Mouse (Mus musculus) adrenal gland, postnatal 36 days (tissue): ENCODE measurements around the gene Myrip. TPM values are rescaled to one million over a fixed set of nuclear protein-coding genes. Genes with fewer than 3 reads are reported as not detected.
A peak's percentile ranks its signal among the peaks of the same experiment; 100 is the strongest.

Experiments used
- DNase-seq, 2 experiments: peaks; one replicate each; pipeline ENCODE4 v3.0.0; 2021; ENCODE audit warnings: mixed read lengths in 1 of 2
- total RNA-seq, 2 experiments: library from RNA; stranded (reverse); gene quantifications; 2 replicates each; pipeline ENCODE4 v1.2.3; 2021

Gene Myrip
- total RNA-seq, 2 experiments from 2014 or later: 5.8 to 5.9 TPM

DNA sequence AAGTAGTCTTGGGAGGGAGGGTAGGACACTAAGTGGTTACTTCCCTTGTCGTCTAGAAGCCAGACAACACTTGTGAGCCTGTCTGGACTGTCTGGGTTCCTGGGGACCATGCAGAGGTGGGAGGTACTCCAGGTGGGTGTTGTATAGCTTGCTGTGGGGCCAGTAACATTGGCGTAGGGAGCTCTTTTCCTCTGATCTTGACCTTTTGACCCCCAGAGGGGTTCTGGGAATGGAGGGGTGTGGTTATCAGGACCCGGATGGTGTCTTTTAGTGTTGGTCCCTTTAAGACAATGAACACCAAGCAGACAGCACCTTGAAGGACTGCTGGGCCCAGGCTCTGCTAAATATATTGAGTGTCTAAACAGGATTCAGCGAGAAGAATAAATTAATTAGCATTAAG is 36.9 kb downstream of the Myrip start:
- DNase-seq: no peak

DNA sequence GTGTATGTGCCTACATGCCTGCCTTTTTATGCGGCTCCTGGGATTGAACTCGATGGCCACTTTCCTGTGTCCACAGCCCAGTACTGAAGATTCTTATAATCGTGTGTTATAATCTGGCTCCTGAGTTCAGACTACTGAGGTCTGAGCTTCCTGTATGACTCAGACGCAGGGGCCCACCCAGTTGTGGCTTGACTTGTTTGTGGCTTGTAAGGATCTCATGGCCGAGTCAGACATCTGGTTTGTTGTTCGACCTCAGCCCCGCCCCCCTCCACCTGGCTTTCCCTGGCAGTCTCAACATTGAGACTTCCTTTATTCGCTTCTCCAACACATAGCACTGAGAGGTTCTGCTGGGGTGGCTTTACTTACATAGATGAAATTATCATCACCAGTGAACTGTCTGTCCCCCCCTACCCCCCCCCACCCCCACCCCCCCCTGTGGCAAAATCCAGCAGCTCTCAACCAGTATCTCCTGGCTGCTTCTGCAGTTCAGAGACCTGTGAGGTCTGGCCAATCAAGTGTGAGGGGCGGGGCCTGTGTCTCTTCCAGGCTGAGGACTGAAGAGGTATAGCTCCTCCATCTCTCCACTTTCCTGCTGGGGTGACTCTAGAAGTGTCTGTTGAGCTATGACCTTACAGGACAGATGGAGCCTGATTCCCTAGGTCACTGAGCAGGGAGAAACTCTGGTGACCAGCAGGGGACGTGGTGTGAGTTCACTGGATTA is 38.8 kb downstream of the Myrip start:
- DNase-seq: no peak

DNA sequence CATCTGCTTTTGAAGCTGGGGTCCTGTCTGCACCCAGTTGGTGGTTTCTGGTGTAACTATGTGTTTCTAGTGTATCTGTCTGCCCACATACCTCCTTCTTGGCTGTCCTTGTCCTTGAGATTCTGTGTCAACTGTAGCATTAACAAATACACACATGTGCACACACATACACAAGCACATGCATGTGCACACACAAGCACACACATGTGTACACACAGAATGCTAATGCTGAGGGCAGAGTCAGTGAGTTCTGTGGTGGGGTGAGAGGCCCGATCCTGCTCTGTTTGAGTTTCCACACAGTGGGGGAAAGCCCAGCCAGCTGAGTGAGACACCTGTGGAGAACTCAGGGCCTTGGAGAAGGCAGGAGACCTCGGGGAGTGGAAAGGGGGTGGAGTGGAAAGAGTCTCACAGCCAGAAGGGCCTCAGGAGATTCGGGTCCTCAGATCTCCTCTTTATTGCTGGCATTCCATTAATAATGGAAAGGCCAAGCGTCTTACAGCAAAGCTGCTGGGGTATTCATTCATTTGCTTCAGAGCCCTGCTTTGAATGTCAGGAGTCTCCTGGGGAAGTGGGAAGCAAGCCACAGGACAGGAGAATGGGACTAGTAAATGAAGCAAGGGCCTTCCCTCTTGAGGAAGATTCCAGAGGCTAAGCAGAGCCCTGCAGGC is 41.9 kb downstream of the Myrip start:
- DNase-seq: no peak

DNA sequence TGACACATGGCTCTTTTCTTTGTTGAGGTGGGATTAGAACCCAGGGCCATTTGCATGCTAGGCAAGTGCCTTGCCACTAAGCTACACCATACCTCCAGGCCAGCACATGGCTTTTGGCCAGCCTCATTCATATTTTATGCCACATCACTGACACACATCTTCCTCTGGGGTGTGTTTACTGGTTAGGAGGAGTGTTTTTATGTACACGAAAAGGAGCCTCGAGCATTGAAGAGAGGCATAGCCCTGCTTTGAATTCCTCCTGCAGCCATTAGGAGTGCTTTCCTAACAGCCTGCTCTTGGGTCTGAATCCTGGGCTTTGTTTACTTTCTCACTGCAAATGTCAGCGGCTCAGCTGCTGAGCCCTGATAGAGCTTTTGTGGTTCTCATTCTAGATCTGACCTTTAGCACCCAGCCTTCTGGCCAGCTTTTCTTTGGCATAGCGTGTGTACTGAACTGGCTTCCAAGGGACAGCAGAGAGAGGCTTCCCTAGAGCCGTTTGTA is 44.4 kb downstream of the Myrip start:
- peak; percentile 42 to 59 for DNase-seq

DNA sequence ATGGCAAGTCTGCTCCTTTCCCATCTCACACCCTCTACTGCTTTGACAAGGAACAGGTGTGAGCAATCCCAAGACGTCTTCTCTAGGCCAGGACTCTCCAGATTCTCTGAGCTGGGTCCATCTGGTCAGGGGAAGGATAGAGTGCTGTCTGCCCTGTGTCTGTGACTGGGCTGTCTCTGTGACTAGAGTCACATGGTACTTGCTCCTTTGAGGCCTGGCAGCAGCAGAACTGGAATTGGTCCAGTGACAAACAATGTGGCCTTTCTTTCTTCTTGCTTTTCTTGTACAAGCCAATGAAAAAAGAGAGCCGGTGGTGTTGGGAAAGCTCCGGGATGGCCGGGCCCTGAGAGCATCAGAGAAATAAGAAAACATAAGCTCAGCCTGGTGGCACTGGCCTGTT is 47.8 kb downstream of the Myrip start:
- peak in 1 of 2 experiments; percentile 38 for DNase-seq

DNA sequence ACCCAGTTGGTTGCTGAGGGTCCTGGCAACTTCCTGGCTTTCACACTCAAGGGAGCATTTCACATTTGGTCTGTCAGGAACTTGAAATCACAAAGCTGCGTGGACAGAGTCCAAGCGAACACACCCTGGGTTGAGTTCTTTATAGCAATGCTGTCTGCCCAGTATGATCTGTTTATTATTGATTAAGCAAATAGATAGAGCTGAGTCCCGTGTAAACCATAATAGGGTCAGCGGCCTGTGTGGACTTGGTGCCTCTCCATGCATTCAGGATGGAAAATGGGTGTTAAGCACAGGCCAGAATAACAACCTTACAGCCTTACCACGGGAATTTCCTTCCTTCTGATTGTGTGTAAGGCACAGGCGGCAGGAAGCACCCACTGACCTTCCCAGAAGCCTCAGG is 49.0 kb downstream of the Myrip start:
- DNase-seq: no peak

DNA sequence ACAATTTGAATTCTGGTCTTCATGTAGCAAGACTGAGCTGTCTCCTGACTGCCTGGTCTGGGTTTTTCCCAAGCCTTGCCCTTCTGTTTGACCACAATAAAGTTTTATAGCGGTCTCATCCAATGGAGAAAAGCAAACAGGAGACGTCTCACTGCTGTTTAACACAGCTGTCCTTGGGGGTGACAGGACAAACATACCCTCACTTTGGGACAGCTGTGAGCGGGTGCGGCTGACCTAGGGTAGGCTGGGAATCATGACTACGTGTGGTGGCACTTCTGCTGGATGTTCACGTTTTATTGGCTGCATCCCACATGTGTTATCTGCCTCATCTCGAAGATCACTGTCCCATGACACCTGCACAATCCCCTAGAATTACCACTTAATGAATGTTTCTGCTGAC is 49.7 kb downstream of the Myrip start:
- no peak for DNase-seq

DNA sequence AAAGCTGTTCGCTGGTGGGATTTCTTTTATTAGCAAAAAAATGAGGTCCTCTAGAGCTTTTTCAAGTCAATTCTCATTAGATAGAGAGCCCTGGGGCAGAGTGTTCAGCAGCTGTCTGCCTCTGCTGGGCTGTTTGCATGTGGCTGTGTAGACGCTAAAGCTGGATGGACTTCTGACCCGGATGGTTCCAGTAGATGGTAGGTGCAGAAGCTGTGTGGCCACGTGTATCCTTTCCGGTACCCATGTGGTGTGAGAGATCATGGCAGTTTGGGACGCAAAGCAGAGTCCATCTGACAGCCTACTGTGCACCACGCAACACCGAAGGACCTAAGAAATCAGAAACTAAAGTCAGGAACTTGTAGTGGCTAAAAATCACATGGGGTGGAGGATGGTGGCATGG is 50.2 kb downstream of the Myrip start:
- DNase-seq: no peak

DNA sequence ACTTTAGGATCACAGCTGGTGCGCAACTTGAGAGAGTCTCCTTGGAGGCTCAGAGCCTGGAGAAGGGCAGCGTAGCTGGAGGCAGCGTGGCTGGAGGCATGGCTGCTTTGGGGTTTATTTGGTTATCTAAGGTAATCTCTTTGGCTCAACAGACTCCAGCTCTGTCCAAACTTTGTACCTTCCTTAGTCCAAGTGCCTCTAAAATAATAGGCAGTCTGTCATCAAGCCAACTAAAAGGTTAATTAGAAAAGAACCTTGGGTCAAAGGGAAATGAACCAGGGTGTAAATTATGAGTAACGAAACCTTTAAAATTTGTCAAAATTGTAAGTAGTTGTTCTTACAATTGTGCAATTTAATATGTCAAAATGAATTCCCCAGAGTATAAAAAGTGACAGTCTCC is 51.7 kb downstream of the Myrip start:
- no peak for DNase-seq

DNA sequence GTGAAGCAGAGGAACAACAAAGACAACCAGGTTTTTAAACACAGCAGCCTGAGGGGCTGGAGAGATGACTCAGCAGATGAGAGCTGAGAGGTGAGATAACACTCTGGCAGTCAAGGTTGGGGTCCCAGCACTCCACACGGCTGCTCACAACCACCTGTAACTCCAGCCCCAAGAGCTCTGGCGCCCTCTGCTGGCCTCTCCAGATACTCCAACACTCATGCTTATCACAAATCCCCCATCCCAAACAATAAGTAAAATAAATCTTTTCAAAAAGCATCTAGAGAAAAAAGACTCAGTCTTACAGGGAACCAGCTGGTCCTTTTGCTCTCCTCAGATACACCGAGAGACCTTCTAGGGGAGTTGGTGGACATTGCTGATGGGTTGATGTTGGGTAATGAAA is 52.7 kb downstream of the Myrip start:
- DNase-seq: no peak

DNA sequence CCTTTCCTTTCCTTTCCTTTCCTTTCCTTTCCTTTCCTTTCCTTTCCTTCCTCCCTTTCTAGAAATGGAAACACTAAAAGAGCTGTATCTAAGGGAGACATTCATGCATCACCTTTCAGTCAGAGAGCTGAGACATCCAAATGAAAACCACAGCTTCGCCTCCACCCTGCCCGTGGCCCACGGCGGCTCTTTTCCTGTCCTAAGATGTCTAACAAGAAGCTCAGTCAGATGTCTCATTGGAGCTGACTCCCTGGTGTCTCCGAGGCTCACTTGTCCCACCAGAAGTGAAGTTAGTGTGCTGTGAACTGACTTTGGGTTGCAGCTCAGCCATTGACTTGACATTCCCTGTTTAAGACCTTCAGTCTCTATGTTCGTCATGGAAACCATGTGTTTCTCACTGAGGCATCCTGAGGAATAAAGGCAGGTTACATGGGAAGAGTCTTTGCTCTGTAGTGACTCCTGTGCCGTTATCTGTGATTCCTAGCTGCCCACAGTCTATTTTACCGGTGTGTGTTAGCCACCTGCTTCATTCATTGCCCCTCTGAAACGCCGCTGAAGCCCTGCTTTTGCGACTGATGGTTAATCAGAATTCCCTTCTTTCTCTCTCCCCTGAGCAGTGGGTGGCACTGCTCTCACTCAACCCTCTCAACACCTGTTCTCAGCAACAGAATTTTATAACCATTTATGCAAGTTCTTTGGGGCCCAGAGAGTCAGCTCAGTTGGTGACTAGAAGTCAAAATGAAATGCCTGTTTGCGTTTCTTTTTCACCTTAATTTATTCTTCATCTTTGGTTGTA is 53.4 kb downstream of the Myrip start:
- no peak for DNase-seq

DNA sequence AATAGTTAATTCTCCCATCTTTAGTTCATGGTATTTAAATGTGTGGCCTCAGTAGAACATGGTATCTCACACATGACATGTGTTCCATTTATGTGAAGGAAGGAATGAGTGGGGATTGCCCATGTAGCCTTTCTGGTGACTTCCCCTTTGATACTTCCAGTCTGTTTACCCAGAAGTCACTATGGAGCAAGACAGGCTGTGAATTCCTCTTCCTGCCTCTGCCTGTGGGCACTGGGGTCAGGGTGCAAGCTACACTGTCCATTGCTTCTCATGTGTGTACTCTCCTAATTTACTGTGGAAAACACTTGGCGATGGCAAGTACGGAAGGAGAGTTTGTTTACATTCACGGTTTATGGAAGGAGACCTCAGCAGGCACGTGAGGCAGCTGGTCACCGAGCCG is 55.2 kb downstream of the Myrip start:
- no peak for DNase-seq

DNA sequence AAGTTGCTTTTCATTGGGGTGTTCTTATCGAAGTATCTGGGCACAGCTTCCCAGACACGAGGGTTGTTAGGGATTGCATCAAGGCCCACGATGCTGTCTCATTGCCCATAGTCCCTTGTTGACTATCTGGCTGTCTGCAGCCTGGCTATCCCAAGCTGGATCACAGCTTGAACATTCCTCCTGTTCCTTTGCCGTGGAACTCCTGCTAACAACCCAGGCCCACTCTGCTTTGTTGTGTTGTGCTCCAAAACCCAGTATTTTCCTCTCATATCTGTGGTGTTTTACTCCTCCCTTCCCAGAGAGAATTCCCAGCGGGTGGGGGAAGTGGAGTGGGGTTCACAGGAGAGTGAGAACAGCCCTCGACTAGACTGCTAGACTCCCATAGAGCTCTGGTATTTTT is 56.7 kb downstream of the Myrip start:
- DNase-seq: no peak

DNA sequence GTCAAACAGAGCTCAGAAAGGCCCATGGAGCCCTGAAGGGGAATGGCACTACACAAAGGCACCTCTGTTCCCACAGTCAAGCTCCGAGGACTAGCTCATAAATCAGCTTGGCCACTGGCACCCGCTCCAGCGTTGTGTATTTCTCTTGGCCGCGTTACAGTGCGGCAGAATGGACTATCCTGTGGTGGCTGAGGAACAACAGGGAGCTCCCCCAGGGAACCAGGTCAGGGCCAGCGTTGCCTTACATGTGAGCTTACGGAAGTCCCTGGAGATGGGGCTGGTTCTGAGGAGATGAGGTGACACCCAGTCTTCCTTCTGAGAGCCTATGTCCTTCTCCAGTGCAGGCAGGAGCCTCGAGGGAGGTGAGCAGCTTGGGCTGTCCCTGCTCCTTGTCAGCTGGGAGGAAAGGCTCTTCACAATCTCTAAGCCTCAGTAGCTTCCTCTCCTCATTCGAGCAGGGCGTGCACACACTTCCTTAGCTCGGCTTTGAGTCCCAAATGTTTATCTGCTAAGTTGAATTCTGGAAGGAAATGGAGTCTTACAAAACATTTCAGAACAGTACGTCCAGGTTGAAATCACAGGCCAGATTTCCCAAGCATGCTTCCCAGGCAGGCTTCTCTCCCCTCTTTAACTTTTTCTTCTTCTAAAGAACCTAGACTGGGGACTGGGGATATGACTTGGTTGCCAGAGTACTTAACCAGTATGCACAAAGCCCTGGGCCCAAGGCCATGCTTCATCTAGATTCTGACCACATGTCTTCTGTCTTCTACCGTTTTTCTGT is 59.3 kb downstream of the Myrip start:
- DNase-seq: peak; percentile 84 to 88

DNA sequence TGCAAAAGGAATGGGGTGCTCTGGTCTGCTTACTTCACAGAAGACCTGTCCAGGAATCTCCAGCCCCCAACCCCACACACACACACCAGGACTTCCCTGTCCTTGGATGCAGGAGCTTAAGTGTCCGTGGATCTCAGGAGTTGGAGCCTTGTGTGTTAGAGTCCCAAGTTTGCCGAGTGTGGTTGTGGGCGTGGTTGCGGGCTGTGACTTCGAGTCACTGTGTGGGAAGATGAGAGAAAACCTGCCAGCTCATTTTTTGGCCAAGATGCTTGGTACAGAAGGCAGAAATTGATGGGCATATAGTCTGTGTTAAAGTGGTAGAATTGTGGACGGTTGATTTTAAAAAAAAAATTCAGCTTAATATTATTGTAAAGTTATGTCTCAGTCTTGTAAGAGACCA is 60.3 kb downstream of the Myrip start:
- no peak for DNase-seq

DNA sequence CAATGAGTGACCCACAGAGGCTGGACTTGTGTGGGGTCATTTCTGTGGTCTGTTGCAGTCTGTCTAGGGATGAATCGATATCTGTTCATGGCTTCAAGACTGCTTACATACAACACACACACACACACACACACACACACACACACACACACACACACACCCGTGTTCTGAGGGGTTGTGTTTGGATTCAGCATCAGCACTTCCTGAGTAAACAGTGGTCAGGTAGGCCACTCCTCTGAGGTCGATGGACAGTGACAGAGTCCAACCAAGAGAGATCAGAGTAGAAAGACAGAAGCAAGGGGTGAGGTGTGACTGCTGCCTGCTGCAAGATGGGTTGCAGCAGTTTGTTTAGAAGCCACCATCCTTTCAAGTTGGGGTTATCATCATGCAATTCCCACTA is 61.4 kb downstream of the Myrip start:
- DNase-seq: no peak

DNA sequence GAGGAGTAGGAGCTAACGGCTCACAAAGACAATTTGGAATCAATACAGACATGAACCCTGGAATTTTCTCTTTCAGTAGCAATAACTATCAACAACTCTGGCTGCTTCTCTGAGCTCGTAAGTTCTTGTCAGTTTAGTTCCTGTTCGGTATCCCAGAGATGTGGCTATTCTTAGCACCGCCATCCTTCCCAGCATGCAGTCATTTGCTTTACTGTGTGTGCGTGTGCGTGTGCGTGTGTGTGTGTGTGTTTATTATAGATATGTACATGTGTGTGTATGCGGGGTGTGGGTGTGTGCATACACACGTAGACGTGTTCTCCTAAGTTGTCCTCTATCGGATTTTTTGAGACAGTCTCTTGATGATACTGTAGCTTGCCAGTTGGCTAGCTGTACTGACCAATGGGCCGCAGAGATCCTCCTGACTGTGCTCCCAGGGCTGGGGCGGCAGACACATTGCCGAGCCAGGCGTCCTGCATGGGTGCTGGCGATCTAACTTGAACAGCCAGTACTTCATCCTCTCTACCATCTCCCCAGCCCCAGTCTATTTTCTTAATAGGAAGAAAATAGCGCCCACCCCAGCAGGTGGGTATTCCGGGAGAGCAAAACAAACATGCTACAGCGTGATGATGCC is 63.5 kb downstream of the Myrip start:
- no peak for DNase-seq

DNA sequence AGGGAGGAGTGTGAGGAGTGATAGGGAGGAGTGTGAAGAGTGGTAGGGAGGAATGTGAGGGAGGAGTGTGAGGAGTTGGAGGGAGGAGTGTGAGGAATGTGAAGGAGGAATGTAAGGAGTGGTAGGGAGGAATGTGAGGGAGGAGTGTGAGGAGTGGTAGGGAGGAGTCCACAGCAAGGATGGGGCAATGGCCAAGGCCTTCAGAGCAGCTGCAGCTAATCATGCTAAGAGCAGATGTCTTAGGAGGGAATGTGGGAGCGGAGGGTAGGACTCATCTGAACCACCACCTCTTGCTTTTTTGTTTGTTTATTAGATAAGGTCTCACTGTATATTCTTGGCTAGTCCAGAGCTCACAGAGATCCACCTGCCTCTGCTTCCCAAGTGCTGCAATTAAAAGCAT is 66.2 kb downstream of the Myrip start:
- no peak for DNase-seq

DNA sequence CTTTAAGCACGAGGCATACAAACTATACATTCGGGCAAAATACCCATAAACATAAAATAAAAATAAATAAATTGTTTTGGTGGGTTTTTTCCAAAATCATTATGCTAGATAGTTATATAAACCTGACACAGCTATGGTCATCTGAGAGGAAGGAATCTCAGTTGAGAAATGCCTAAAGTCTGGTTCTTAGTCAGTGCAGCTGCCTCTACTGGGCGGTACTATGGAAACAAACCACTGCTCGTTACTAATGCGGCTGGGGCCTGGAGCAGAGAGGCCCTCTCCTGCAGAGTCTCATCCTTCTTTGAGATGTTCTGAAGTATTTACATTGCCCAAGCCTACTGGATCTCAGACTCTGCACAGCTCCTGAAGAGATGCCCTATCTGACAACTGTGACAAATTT is 70.3 kb downstream of the Myrip start:
- no peak for DNase-seq

DNA sequence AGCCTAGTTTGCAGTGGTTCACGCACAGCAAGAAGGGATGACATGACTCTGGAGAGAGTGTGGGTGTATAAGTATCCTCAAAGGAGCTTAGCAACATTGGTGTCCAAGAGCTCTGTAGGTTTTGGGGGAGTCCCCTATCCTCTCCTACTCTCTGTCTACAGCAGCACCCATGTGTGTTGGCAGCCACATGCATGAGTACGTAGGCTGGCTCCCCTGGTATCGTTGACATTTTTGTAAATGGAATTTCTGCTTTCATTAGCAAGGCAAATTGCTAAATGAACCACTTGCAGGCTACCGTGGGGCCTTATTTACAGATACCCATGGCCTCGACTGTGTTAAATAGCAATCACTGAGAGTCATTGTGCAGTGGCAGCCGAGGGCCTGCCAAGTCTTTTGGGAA is 71.0 kb downstream of the Myrip start:
- DNase-seq: no peak

DNA sequence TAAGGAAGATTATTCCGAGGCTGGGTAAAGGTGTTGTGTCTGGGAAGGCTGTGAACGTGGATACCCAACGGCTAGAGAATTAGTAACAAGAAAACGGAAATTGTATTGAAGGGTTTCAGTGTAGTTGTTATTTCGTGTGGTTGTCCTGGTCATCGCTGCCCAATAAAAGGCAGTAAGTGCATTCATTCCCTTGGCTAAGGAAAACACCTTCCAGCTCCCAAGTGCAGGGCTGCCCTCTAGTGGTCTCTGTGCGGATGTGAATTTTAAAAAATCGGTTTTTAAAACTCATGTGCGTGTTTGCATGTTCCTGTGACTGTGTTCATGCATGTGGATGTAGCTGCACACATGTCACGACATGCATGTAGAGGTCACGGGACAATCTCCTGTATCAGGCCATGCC is 76.4 kb downstream of the Myrip start:
- DNase-seq: peak; percentile 56 to 75

DNA sequence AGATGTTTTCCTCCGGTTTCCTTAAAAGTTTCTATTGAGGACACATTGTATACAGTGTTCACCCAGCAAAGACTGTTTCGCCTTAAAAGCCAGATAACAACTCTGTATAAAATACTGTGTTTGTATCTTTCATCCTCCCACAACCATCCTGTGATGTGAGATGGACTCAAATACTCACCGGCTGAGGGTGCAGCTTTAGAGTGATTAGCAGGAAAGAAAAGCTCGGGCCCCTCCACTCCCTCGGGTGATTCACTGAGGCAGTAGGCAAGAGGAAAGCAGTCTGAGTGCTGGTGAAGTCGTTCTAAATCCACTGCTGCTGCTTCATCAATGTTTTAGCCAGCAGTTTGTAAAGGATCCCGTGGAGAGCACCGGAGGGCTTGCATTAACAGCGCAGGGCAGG is 93.9 kb downstream of the Myrip start:
- no peak for DNase-seq
